Mouse (Mus musculus) kidney, embryonic 16.5 days (tissue): ENCODE data around the gene Krtap12-1. TPM values are rescaled to one million over a fixed set of nuclear protein-coding genes. Genes with fewer than 3 reads are reported as not detected.
"Not testable (repeated sequence)": the region's sequence is repeated elsewhere in the genome, so short reads cannot be mapped to it uniquely, and the experiment has no call there.

ENCODE experiments used
- ATAC-seq: fragments of 200-750 bp; cut with Nextera tagmentation; 2 replicates; pipeline ENCODE4 v1.8.0; 2017; ENCODE audit warnings: moderate TSS enrichment; ENCODE audit not compliant: low FRiP score, low TSS enrichment
- H3K27ac ChIP-seq: fragments of 300-500 bp; sonication (generic); 2 replicates; pipeline ENCODE4 v1.5.1; 2014; ENCODE audit warnings: low read length
- H3K27me3 ChIP-seq: fragments of 300-500 bp; sonication (generic); 2 replicates; pipeline ENCODE4 v1.6.1; 2014; ENCODE audit warnings: low read length, control low read depth, mixed read lengths; ENCODE audit not compliant: insufficient read depth
- H3K36me3 ChIP-seq: fragments of 300-500 bp; sonication (generic); 2 replicates; pipeline ENCODE4 v1.6.1; 2014; ENCODE audit warnings: low read length, control low read depth, mixed read lengths; ENCODE audit not compliant: insufficient read depth
- H3K4me1 ChIP-seq: fragments of 300-500 bp; sonication (generic); 2 replicates; pipeline ENCODE4 v1.6.1; 2014; ENCODE audit warnings: low read length, control low read depth, mixed read lengths; ENCODE audit not compliant: insufficient read depth
- H3K4me2 ChIP-seq: fragments of 300-500 bp; sonication (generic); replicated peaks from 2 replicates; pipeline ENCODE4 v1.6.1; 2014; ENCODE audit warnings: low read depth, low read length
- H3K4me3 ChIP-seq: fragments of 300-500 bp; sonication (generic); 2 replicates; pipeline ENCODE4 v1.5.1; 2014; ENCODE audit warnings: mild to moderate bottlenecking, low read length
- H3K9ac ChIP-seq: fragments of 300-500 bp; sonication (generic); replicated peaks from 2 replicates; pipeline ENCODE4 v1.6.1; 2014; ENCODE audit warnings: low read length
- H3K9me3 ChIP-seq: fragments of 300-500 bp; sonication (generic); 2 replicates; pipeline ENCODE4 v1.6.1; 2016; ENCODE audit warnings: low read length, control low read depth
- WGBS: fragments of 180-500 bp; shearing (Covaris S2); extraction: QIAGEN DNeasy Blood & Tissue Kit; methylation state at CpG from one replicate; pipeline ENCODE4 v1.1.7; 2014; 5-methylcytosine and 5-hydroxymethylcytosine counted together
- polyA plus RNA-seq: library from polyadenylated mRNA; unstranded; fragments of >200 nt; fragmentation: Nextera tagmentation; extraction: Ambion mirVana; gene quantifications from 2 replicates; pipeline ENCODE4 v1.2.1, GENCODE M21; 2015

Krtap12-1 gene
- polyA plus RNA-seq, 1 experiment from 2014 or later, result not detected

DNA sequence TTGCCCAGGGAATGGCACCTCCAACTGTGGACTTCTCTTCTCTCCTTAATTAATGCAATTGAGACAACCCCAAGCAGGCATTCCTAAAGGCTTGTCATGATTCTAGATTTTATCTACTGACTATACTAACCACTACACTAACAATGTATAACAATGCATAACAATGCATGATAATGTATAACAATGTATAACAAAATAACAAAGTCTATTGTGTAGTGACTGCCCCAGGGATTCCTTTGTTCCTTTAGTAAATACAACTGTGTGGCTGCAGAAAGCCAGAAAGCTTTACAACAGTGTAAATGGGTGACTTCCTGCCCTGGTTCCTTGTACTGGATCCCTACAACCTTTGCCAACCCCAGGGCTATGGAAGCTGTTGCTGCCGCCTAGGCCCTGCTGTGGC, 15.5 kb downstream of the Krtap12-1 start:
- Histone ChIP-seq H3K27me3 (no peaks in the 10 kb centered on the region), H3K4me1 (no peaks in the 10 kb centered on the region), H3K9ac (no peak overlapping the region), H3K36me3 (no peaks in the 10 kb centered on the region), H3K9me3 (no peaks in the 10 kb centered on the region; the same call in 1 of the 2 replicates), H3K4me2 (no peak overlapping the region), H3K4me3 (no peak overlapping the region), H3K27ac (no peak overlapping the region)
- ATAC-seq, result no peak
- 100% methylated on average over 1 of the region's 1 CpGs for WGBS

DNA sequence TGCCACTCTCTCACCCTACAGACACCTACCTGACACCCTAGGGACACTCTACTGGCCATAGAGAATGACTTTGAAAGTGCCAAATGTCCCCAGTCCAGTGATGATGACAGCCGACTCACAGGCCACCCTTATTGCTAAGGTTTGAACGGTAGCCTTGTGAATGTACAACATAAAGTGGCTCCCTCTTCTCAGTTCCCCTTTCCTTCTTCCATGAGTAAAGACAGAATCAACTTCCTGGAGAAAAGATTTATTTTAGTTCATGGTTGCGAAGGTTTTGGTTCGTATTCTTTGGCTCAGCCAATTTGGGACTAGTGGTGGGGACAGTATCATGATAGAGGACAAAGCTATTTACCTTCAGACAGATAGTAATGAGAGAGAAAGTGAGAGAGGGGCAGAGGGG, 18.5 kb downstream of the Krtap12-1 start:
- no peaks in the 10 kb centered on the region; the same call in 1 of the 2 replicates for H3K9me3 ChIP-seq
- H3K36me3 ChIP-seq, result no peaks in the 10 kb centered on the region
- H3K27ac ChIP-seq, result no peak overlapping the region
- 86% methylated on average over 4 of the region's 4 CpGs for WGBS
- H3K27me3 ChIP-seq, result no peaks in the 10 kb centered on the region
- no peak overlapping the region for H3K4me3 ChIP-seq
- no peak overlapping the region for H3K4me2 ChIP-seq
- no peaks in the 10 kb centered on the region for H3K4me1 ChIP-seq
- H3K9ac ChIP-seq, result no peak overlapping the region
- no peak for ATAC-seq

DNA sequence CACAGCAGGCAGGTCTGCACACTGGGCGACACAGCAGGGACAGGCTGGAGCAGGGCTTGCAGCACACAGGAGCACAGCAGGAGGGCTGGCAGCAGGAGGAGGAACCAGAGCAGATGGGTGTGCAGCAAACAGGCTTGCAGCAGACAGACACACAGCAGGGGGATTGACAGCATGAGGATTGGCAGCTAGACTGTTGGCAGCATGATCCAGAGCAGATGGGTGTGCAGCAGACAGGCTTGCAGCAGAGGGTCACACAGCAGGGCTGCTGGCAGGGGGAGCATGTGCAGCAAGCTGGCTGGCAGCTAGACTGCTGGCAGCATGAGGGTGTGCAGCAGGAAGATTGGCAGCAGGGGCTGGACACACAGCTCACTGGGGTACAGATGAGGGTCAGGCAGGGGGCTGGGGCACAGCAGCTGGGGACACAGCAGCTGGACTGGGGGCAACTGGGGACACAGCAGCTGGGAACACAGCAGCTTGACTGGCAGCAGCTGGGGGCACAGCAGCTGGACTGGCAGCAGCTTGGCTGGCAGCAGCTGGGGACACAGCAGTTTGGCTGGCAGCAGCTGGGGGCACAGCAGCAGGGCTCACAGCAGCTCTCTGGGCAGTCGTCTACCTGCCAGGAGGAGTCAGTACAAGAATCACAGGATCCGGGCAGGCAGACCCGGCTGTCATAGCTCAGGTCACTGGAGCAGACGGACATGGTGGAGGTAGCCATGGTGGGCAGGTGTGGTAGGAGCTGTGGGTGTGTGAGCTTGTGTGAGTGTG, 21.7 kb downstream of the Krtap12-1 start, which contains the start of gene Gm18596:
Gm18596 (minus strand) TSS at position 715 of the 765 bp plus-strand sequence.
- H3K27ac ChIP-seq, H3K4me3 ChIP-seq, H3K4me1 ChIP-seq, H3K36me3 ChIP-seq, H3K4me2 ChIP-seq, H3K27me3 ChIP-seq, H3K9ac ChIP-seq, ATAC-seq, H3K9me3 ChIP-seq: not testable (repeated sequence)
- 65% methylated on average over 4 of the region's 5 CpGs for WGBS

- H3K4me2 ChIP-seq, H3K9ac ChIP-seq, H3K36me3 ChIP-seq, ATAC-seq, H3K9me3 ChIP-seq, H3K4me1 ChIP-seq, H3K27ac ChIP-seq, H3K27me3 ChIP-seq, H3K4me3 ChIP-seq: not testable (repeated sequence)
- 77% methylated on average over 1 of the region's 1 CpGs for WGBS
Measured at GRCm38 (mm10) chr10:77750686-77751085, 30.3 kb downstream of the Krtap12-1 start.

DNA sequence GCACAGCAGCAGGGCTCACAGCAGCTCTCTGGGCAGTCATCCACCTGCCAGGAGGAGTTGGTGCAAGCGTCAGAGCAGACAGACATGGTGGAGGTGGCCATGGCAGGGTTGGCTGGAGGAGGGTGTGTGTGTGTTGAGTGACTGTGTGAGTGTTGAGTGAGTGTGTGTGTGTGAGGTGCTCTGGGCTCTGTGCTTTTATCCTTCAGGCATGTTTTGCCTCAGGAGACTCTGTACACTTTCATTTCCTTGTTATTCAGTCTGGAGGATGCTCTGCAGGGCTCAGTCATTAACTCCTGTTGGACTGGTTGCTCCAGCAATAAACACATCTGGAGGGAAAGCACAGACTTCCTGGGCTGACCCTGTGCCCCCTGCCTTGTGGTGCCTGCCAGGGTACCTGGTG, 30.9 kb downstream of the Krtap12-1 start, which contains the start of gene Gm9736:
Gm9736 (minus strand) TSS at position 101 of the 400 bp plus-strand sequence.
- not testable (repeated sequence) for H3K4me3 ChIP-seq, H3K27ac ChIP-seq, H3K9me3 ChIP-seq, H3K4me1 ChIP-seq, H3K36me3 ChIP-seq, H3K27me3 ChIP-seq, ATAC-seq, H3K9ac ChIP-seq, H3K4me2 ChIP-seq
- 64% methylated on average over 1 of the region's 1 CpGs for WGBS

- 63% methylated on average over 3 of the region's 3 CpGs for WGBS
- H3K4me3 ChIP-seq, H3K9ac ChIP-seq, ATAC-seq, H3K4me1 ChIP-seq, H3K27ac ChIP-seq, H3K4me2 ChIP-seq, H3K9me3 ChIP-seq, H3K27me3 ChIP-seq, H3K36me3 ChIP-seq: not testable (repeated sequence)
Measured at GRCm38 (mm10) chr10:77752312-77752711, 31.9 kb downstream of the Krtap12-1 start.

DNA sequence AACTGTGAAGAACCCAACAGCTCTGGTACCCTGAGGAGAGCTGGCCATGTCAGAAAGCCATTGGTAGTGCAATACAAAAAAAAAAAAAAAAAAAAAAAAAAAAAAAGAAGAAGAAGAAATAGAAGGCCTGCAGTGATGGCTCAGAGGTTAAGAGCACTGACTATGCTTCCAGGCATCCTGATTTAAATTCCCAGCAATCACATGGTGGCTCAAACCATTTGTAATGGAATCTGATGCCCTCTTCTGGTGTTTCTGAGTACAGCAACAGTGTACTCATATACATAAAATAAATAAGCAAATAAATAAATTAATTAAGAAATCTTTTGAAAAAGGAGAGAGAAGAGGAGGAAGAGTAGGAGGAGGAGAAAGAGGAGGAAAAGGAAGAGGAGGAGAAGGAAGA, 33.0 kb downstream of the Krtap12-1 start:
- no peak overlapping the region for H3K4me2 ChIP-seq
- no peak for ATAC-seq
- H3K27ac ChIP-seq, result no peak overlapping the region
- no peak overlapping the region for H3K9ac ChIP-seq
- no peak overlapping the region for H3K4me3 ChIP-seq
- no peaks in the 10 kb centered on the region for H3K9me3 ChIP-seq
- no peaks in the 10 kb centered on the region for H3K4me1 ChIP-seq
- no peaks in the 10 kb centered on the region for H3K36me3 ChIP-seq
- H3K27me3 ChIP-seq, result no peaks in the 10 kb centered on the region

DNA sequence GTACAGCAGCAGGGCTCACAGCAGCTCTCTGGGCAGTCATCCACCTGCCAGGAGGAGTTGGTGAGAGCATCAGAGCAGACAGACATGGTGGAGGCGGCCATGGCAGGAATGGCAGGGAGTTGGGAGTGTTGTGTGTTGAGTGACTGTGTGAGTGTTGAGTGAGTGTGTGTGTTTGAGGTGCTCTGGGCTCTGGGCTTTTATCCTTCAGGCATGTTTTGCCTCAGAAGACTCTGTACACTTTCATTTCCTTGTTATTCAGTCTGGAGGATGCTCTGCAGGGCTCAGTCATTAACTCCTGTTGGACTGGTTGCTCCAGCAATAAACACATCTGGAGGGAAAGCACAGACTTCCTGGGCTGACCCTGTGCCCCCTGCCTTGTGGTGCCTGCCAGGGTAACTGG, 39.2 kb downstream of the Krtap12-1 start, which contains the start of gene Gm3233:
Gm3233 (minus strand) TSS at position 101 of the 400 bp plus-strand sequence.
- H3K9ac ChIP-seq, H3K4me3 ChIP-seq, H3K4me1 ChIP-seq, H3K4me2 ChIP-seq, H3K27ac ChIP-seq, H3K9me3 ChIP-seq, ATAC-seq, H3K27me3 ChIP-seq, H3K36me3 ChIP-seq: not testable (repeated sequence)
- WGBS, result no CpG with 5 or more reads among the region's 1 CpGs

- WGBS, result 62% methylated on average over 1 of the region's 1 CpGs
Measured at GRCm38 (mm10) chr10:77769727-77770126, 49.3 kb downstream of the Krtap12-1 start.

More at GRCm38 (mm10) chr10:77769727-77770126, 49.3 kb downstream of the Krtap12-1 start:
- no peaks in the 10 kb centered on the region for H3K4me1 ChIP-seq
- H3K36me3 ChIP-seq, result no peaks in the 10 kb centered on the region
- H3K9me3 ChIP-seq, result no peaks in the 10 kb centered on the region
- no peaks in the 10 kb centered on the region for H3K27me3 ChIP-seq
- no peak overlapping the region for H3K9ac ChIP-seq
- H3K27ac ChIP-seq, result no peak overlapping the region
- H3K4me2 ChIP-seq, result no peak overlapping the region
- ATAC-seq, result no peak
- H3K4me3 ChIP-seq, result no peak overlapping the region
